Mouse (Mus musculus): ENCODE measurements around the gene Htr1a. TPM values are rescaled to one million over a fixed set of nuclear protein-coding genes. Genes with fewer than 3 reads are reported as not detected.

Htr1a gene
- polyA plus RNA-seq (2015; fragmentation: Nextera tagmentation; extraction: Ambion mirVana) = 2.6 and 3.2 TPM in 2 replicates

GRCm38 (mm10) chr13:105443339-105443738, at the start of gene Htr1a:
Gene Htr1a (plus strand): TSS chr13:105443639.
- Histone ChIP-seq H3K9me3 (no peaks in the 10 kb centered on the region), H3K4me3 (peak within 1 kb of the TSS; percentile 51), H3K27me3 (replicated peaks) (peaks cover 30% of the 10 kb centered on the region), H3K9ac (peak within 1 kb of the TSS; percentile 48), H3K4me2 (peak within 1 kb of the TSS; percentile 87), H3K36me3 (replicated peaks) (no peaks in the 10 kb centered on the region), H3K4me1 (peaks cover 11% of the 10 kb centered on the region; the same call in 1 of the 2 replicates), H3K27ac (no peak within 1 kb of the TSS)
- ATAC-seq (replicated peaks) = no peak
- 7% methylated on average over 8 of the region's 8 CpGs for WGBS

GRCm38 (mm10) chr13:105411535-105412326, 31.7 kb upstream of the Htr1a start:
- 77% methylated on average over 10 of the region's 10 CpGs for WGBS
- no peak overlapping the region for H3K4me3 ChIP-seq
- H3K36me3 ChIP-seq (replicated peaks) = no peaks in the 10 kb centered on the region
- H3K4me2 ChIP-seq = no peak overlapping the region
- no peak overlapping the region for H3K27ac ChIP-seq
- no peaks in the 10 kb centered on the region for H3K9me3 ChIP-seq
- H3K27me3 ChIP-seq (replicated peaks) = no peaks in the 10 kb centered on the region
- peak; percentile 89 for ATAC-seq (replicated peaks)
- no peaks in the 10 kb centered on the region for H3K4me1 ChIP-seq
- no peak overlapping the region for H3K9ac ChIP-seq

- Histone ChIP-seq H3K36me3 (replicated peaks) (no peaks in the 10 kb centered on the region), H3K4me3 (no peak overlapping the region), H3K27ac (no peak overlapping the region), H3K27me3 (replicated peaks) (no peaks in the 10 kb centered on the region), H3K4me1 (no peaks in the 10 kb centered on the region), H3K4me2 (no peak overlapping the region), H3K9me3 (no peaks in the 10 kb centered on the region), H3K9ac (no peak overlapping the region)
- ATAC-seq (replicated peaks) = no peak; the same call in 1 of the 2 replicates
- WGBS = 86% methylated on average over 3 of the region's 3 CpGs
Measured at GRCm38 (mm10) chr13:105412327-105412722, 31.1 kb upstream of the Htr1a start.

DNA sequence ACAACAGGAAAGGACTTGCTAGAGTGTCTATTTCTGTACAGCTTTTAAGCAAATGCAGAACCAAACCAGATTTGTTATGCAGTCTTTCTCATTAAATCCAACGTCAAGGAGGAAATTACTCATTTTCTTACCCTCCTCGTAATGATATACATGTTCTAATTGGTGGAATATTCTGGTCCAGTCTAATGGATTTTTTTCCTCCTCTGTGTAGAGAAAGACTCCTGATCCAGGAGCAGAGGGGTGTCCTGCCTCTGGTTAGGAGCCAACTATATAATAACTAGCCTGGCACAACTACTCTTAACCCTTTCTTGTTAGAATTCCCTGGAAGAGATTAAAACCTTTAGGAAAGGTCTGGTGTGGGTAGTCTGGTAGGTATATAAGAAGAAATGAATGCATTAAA, 10.3 kb upstream of the Htr1a start:
- Histone ChIP-seq H3K36me3 (replicated peaks) (no peaks in the 10 kb centered on the region), H3K9ac (no peak overlapping the region), H3K9me3 (no peaks in the 10 kb centered on the region), H3K4me3 (no peak overlapping the region), H3K27ac (no peak overlapping the region), H3K27me3 (replicated peaks) (no peaks in the 10 kb centered on the region), H3K4me2 (no peak overlapping the region), H3K4me1 (no peaks in the 10 kb centered on the region)
- ATAC-seq (replicated peaks) = no peak
- WGBS = 77% methylated on average over 2 of the region's 2 CpGs

GRCm38 (mm10) chr13:105433630-105434029, 9.8 kb upstream of the Htr1a start:
- H3K9me3 ChIP-seq = no peaks in the 10 kb centered on the region
- no peaks in the 10 kb centered on the region for H3K36me3 ChIP-seq (replicated peaks)
- WGBS = 85% methylated on average over 1 of the region's 1 CpGs
- no peak overlapping the region for H3K4me2 ChIP-seq
- ATAC-seq (replicated peaks) = no peak
- H3K27me3 ChIP-seq (replicated peaks) = no peaks in the 10 kb centered on the region
- no peak overlapping the region for H3K27ac ChIP-seq
- H3K4me3 ChIP-seq = no peak overlapping the region
- no peak overlapping the region for H3K9ac ChIP-seq
- H3K4me1 ChIP-seq = no peaks in the 10 kb centered on the region

DNA sequence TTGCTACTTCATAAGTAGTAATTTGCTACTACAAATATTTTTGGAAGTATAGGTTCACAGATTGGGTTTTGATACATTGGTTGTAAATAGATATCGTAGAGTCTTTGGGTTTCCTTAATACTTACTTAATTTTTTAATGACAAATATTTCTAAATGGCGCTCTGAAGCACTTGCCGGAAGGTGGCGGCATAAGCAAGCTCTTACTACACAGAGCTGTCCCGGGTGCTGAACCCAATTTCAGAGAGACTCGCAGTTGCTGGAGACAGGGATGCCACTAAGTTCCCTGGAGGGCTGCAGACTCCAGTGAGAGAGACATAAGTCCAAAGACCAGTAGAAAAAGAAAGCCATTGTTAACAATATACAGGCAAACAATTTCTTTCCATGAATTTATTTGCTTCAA, 863 bp upstream of the Htr1a start:
- no peak overlapping the region for H3K4me2 ChIP-seq
- peaks cover 11% of the 10 kb centered on the region; the same call in 1 of the 2 replicates for H3K4me1 ChIP-seq
- no peak overlapping the region for H3K9ac ChIP-seq
- peak; percentile 53; the same call in 1 of the 2 replicates for ATAC-seq (replicated peaks)
- H3K27ac ChIP-seq = no peak overlapping the region
- H3K27me3 ChIP-seq (replicated peaks) = peaks cover 30% of the 10 kb centered on the region
- no peak overlapping the region for H3K4me3 ChIP-seq
- no peaks in the 10 kb centered on the region for H3K9me3 ChIP-seq
- no peaks in the 10 kb centered on the region for H3K36me3 ChIP-seq (replicated peaks)
- 8% methylated on average over 6 of the region's 6 CpGs for WGBS

DNA sequence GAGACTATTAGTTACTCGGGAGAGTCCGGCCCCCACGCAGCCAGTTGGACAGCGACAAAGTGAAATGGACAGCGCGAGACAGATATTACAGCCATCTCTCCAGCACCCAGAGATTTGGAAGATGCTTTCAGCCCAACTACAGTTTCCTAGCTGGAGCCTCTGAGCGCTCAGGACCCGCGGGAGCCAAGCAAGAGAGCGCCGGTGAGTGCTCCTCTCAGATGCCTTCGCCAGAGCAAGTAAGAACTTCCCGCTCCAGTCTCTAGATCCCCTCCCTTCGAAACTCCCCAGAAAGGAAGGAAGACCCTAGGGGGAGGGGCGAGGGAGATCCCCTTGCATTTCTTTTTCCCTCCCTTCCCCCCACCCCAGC, 415 bp downstream of the Htr1a start:
- ATAC-seq (replicated peaks) = peak; percentile 41; the same call in 1 of the 2 replicates
- WGBS = 0% methylated on average over 15 of the region's 15 CpGs
- Histone ChIP-seq H3K4me2 (peak overlapping the region; percentile 87), H3K9me3 (no peaks in the 10 kb centered on the region), H3K9ac (peak overlapping the region; percentile 15), H3K4me1 (peaks cover 11% of the 10 kb centered on the region; the same call in 1 of the 2 replicates), H3K4me3 (peak overlapping the region; percentile 51), H3K36me3 (replicated peaks) (no peaks in the 10 kb centered on the region), H3K27me3 (replicated peaks) (peaks cover 30% of the 10 kb centered on the region), H3K27ac (no peak overlapping the region)

DNA sequence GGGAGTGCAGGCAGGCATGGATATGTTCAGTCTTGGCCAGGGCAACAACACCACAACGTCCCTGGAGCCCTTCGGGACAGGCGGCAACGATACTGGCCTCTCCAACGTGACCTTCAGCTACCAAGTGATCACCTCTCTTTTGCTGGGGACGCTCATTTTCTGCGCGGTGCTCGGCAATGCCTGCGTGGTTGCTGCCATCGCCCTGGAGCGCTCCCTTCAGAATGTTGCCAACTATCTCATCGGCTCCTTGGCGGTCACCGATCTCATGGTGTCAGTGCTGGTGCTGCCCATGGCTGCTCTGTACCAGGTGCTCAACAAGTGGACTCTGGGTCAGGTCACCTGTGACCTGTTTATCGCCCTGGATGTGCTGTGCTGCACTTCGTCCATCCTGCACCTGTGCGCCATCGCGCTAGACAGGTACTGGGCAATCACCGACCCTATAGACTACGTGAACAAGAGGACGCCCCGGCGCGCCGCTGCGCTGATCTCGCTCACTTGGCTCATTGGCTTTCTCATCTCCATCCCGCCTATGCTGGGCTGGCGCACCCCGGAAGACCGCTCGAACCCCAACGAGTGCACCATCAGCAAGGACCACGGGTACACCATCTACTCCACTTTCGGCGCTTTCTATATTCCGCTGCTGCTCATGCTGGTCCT, 927 bp downstream of the Htr1a start:
- H3K27ac ChIP-seq = no peak overlapping the region
- peak overlapping the region; percentile 51 for H3K4me3 ChIP-seq
- peaks cover 11% of the 10 kb centered on the region; the same call in 1 of the 2 replicates for H3K4me1 ChIP-seq
- 1% methylated on average over 39 of the region's 39 CpGs for WGBS
- peak overlapping the region; percentile 87 for H3K4me2 ChIP-seq
- ATAC-seq (replicated peaks) = peak; percentile 82
- peak overlapping the region; percentile 48 for H3K9ac ChIP-seq
- no peaks in the 10 kb centered on the region for H3K36me3 ChIP-seq (replicated peaks)
- no peaks in the 10 kb centered on the region for H3K9me3 ChIP-seq
- H3K27me3 ChIP-seq (replicated peaks) = peaks cover 30% of the 10 kb centered on the region

GRCm38 (mm10) chr13:105444895-105445281, 1.4 kb downstream of the Htr1a start:
- H3K36me3 ChIP-seq (replicated peaks) = no peaks in the 10 kb centered on the region
- H3K9me3 ChIP-seq = no peaks in the 10 kb centered on the region
- H3K4me3 ChIP-seq = peak overlapping the region; percentile 51
- 2% methylated on average over 26 of the region's 26 CpGs for WGBS
- H3K27me3 ChIP-seq (replicated peaks) = peaks cover 30% of the 10 kb centered on the region
- peaks cover 11% of the 10 kb centered on the region; the same call in 1 of the 2 replicates for H3K4me1 ChIP-seq
- peak overlapping the region; percentile 87 for H3K4me2 ChIP-seq
- ATAC-seq (replicated peaks) = peak; percentile 82
- peak overlapping the region; percentile 48 for H3K9ac ChIP-seq
- H3K27ac ChIP-seq = no peak overlapping the region

- H3K4me1 ChIP-seq = peaks cover 11% of the 10 kb centered on the region; the same call in 1 of the 2 replicates
- no peaks in the 10 kb centered on the region for H3K9me3 ChIP-seq
- ATAC-seq (replicated peaks) = no peak
- no peak overlapping the region for H3K27ac ChIP-seq
- no peaks in the 10 kb centered on the region for H3K36me3 ChIP-seq (replicated peaks)
- peak overlapping the region; percentile 16; the same call in 1 of the 2 replicates for H3K4me2 ChIP-seq
- peaks cover 30% of the 10 kb centered on the region for H3K27me3 ChIP-seq (replicated peaks)
- 3% methylated on average over 4 of the region's 4 CpGs for WGBS
- H3K9ac ChIP-seq = no peak overlapping the region
- H3K4me3 ChIP-seq = peak overlapping the region; percentile 12; the same call in 1 of the 2 replicates
Measured at GRCm38 (mm10) chr13:105446239-105446638, 2.8 kb downstream of the Htr1a start.

DNA sequence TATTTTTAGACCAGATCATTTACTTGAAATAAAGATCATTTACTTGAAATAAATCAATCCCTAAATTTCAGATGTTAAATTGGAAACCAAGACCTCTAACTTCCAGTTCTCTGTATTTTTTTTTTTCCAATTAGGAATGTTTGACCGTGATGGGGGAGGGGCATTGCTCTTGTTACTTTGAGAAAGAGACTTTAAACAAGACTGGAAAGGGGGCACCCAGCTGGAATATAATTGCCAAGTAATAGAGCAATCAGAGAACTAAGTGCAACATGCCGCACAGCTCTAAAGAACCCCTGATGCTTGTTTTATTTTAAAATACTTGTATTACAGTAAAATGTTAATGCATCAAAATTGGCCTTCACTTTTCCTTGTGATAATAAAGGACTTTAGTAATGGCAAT, 4.3 kb downstream of the Htr1a start:
- Histone ChIP-seq H3K36me3 (replicated peaks) (no peaks in the 10 kb centered on the region), H3K4me3 (no peak overlapping the region), H3K9me3 (no peaks in the 10 kb centered on the region), H3K9ac (no peak overlapping the region), H3K27ac (no peak overlapping the region), H3K4me1 (peaks cover 11% of the 10 kb centered on the region; the same call in 1 of the 2 replicates), H3K27me3 (replicated peaks) (peaks cover 30% of the 10 kb centered on the region), H3K4me2 (no peak overlapping the region)
- 41% methylated on average over 2 of the region's 2 CpGs for WGBS
- no peak for ATAC-seq (replicated peaks)

GRCm38 (mm10) chr13:105451536-105451935, 8.1 kb downstream of the Htr1a start:
- Histone ChIP-seq H3K9ac (no peak overlapping the region), H3K4me3 (no peak overlapping the region), H3K27ac (no peak overlapping the region), H3K9me3 (no peaks in the 10 kb centered on the region), H3K27me3 (replicated peaks) (peaks cover 4% of the 10 kb centered on the region), H3K36me3 (replicated peaks) (no peaks in the 10 kb centered on the region), H3K4me1 (no peaks in the 10 kb centered on the region), H3K4me2 (no peak overlapping the region)
- 49% methylated on average over 3 of the region's 3 CpGs for WGBS
- no peak for ATAC-seq (replicated peaks)

Measured in midbrain, embryonic 15.5 days (tissue).